Mouse (Mus musculus) C2C12 (cell line): ENCODE results near the gene Auts2.

Source experiments
- CTCF ChIP-seq: IDR thresholded peaks from one replicate; pipeline ENCODE4 v1.5.1; 2011; ENCODE audit not compliant: control insufficient read depth, insufficient read depth, insufficient read length
- MAX ChIP-seq: IDR thresholded peaks from one replicate; pipeline ENCODE4 v1.6.1; 2011; ENCODE audit warnings: mild to moderate bottlenecking, control low read depth
- MYOG ChIP-seq: IDR thresholded peaks from one replicate; pipeline ENCODE4 v1.6.1; 2011; ENCODE audit not compliant: control insufficient read depth, insufficient read length; ENCODE audit errors: extremely low read depth
- USF1 ChIP-seq: IDR thresholded peaks from one replicate; pipeline ENCODE4 v1.6.1; 2011; ENCODE audit warnings: low read depth, mild to moderate bottlenecking, control low read depth, moderate library complexity

DNA sequence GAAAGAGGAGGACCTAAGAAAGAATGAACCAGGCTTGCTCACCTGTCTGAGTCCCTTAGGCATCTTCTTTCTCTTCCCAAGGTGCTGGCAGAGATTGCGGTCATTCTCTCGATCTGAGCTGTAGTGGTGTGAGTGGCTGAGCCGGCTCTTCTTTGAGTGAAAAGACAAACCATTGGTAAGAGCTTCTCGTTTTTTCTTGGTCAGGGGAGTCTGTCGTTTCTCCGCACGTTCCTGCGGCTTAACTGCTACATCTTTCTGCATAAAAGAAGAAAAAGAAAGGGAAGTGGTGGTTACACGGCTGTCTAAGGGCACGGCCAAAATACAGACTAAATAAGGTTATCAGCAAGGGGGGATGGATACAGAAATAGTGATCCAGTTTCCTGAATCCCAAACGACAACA is 284.3 kb downstream of the Auts2 start:
- no peak for TF ChIP-seq CTCF
- no peak for TF ChIP-seq USF1
- no peak for TF ChIP-seq MYOG
- TF ChIP-seq MAX: no peak
